Mouse (Mus musculus) CD4-positive, CD25-positive, alpha-beta regulatory T cell, adult 4 months (primary cell): Measurements from ENCODE around the gene Diaph3. TPM values are rescaled to one million over a fixed set of nuclear protein-coding genes. Genes with fewer than 3 reads are reported as not detected.
"Not testable (repeated sequence)": the region's sequence is repeated elsewhere in the genome, so short reads cannot be mapped to it uniquely, and the experiment has no call there.

Experiments used
- ATAC-seq: one replicate; pipeline ENCODE4 v1.8.0; 2017
- polyA plus RNA-seq, 2 experiments: library from polyadenylated mRNA; unstranded; fragments of 100-300 nt; shearing (Covaris generic); gene quantifications; one replicate each; pipeline ENCODE4 v1.2.1; 2017

The Diaph3 gene
- polyA plus RNA-seq: 1 to 10 TPM; 4.2 to 4.3 TPM

DNA sequence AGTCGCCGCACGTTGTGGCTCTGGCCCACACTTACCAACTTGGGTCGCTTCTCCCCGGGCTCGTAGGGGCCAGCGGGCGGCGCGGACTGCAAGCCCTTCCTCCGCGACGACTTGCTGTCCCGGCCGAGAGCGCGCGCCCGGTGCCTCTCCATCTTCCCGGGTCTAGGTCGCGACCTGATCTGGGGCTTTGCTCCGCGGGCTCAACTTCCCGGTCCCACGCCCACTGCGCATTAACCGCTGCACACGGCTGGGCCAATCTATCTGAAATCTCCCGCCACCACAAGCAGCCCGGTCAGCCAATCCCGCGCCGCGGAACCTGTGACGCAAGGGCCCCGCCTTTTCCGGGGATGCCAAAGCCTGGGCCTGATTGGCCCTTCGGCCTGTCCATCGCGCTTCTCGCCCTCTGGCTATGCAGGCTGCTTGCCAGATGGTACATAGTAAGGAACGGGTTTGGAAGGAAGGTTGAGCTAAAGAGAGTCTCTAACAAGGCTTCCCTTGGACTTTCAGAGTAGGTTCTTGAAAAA is at the start of gene Diaph3:
TSS of gene Diaph3 (minus strand) at position 273 of the 524 bp plus-strand sequence.
- peak; percentile 97 for ATAC-seq

DNA sequence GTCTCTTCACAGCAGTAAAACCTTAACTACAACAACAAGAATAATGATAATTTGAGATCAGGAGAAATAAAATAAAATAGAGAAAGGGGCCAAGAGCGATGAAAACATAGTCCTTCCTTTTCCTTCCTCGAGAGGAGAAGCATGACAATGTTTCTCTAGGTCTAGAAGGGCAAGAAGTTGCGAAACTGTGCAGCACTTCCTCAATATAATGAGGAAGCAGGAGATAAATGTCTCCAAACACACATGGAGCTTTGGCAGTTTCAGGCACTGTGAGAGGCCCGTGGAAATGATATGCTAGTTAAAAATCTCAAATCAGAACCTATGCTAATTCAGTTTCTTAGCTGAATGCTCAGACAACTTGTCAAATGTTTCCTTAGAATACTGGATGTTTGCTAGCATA is 49.6 kb upstream of the Diaph3 start:
- ATAC-seq: no peak

DNA sequence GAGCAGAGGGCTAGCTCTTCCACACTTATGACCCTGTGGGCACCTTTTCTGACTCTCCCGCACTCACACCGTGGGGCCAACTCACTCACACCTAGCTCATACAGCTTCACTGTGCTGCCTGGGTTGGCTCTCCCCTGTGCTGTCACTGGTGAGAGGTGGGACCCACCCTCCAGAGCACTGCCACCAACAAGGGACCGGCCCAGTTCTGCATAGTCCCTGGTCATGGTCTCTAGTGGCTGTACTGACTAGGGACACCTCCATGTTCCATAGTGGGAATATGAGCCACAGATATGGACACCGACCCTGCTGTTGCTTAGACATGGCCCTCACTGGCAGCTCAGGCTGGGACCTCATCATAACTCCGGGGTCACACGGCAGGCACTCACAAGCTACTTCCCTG is 30.5 kb upstream of the Diaph3 start:
- ATAC-seq: no peak

DNA sequence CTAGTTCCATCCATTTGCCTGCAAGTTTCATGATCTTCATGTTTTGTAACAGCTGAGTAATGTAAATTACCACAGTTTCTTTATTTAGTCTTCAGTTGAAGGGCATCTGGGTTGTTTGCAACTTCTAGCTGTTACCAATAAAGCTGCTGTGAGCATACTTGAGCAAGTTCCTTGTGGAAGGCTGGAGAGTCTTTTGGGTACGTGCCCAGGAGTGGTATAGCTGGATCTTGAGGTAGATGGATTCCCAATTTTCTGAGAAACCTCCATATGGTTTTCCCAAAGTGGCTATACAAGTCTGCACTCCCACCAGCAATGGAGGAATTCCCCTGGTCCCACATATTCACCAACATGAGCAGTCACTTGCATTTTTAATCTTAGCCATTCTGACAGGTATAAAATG is 28.1 kb upstream of the Diaph3 start:
- no peak for ATAC-seq

DNA sequence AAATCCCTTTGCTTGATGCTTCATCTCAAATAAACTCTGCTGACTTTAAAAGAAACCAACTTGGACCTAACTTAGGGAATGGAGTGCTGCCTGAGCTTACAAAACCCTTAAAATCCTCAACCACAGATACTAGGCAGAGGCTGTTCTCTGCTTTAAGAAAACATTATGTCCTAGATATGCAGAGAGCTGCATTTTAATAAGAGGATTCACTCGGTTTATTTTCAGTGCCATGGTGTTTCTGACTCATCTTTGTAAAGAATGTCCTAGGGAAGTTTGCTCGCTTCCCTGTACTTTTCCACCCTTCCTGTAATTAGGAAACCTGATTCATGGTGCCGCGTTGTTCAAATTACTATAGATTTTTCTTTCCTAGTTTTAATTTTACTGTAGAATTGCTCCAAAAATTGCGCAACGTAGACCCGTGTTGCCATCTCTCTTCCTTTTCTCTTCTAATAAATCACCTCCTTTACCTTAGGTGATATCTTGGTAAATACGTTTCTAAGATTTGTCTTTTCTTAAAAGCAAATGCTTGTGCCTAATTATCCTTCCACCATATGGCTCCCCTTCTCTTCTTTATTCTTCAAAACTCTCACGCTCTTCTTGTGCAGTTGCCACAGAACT is 14.7 kb upstream of the Diaph3 start:
- no peak for ATAC-seq

DNA sequence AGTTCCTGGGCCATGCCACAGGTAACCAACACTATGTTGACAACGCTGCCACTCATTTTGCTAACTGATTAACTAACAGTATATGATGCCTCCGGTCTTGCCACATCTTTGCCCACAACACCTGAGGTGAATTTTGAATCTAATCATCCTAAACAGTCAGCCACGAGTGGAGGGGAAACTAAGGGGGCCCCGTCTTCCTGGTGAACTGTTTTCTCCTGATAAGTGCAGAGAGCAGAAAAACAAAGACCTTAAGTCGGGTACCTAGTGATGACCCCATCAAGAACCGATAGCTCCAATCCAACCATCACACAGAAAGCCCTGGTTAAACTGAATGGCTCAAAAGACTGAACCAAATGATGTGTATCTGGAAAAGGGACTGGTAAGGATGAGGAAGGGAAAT is 8.6 kb upstream of the Diaph3 start:
- ATAC-seq: no peak

DNA sequence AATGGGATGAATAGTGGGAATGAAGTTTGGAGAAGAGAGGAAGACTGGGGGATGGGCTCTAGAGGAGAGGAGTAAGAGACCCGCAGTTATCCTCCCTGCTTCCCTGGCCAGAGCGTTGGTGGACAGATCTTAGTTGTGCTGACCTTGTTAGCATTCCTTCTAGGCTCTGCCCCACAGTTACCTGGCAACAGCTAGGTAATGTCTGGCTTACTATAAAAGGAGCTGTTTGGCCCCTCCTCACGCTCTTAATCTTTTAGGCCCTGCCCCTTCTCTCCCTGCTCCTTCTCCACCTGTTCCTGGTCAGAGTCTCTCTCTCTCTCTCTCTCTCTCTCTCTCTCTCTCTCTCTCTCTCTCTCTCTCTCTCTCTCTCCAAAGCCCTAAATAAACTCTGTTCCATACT is 5.7 kb upstream of the Diaph3 start:
- no peak for ATAC-seq

DNA sequence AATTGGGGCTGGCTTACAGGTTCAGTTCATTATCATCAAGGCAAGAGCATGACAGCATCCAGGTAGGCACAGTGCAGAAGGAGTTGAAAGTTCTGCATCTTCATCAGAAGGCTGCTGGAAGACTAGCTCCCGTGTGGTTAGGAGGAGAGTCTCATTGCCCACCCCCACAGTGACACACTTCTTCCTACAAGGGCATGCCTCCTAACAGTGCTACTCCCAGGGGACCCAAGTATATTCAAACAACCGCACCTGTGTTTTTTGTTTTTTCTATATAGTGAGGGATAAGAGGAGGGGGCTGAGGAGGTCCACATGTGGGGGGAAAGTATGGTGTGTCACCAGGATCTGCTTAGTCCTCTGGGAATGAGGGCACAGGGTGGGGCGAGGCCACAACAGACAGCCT is 4.3 kb upstream of the Diaph3 start:
- ATAC-seq: no peak

DNA sequence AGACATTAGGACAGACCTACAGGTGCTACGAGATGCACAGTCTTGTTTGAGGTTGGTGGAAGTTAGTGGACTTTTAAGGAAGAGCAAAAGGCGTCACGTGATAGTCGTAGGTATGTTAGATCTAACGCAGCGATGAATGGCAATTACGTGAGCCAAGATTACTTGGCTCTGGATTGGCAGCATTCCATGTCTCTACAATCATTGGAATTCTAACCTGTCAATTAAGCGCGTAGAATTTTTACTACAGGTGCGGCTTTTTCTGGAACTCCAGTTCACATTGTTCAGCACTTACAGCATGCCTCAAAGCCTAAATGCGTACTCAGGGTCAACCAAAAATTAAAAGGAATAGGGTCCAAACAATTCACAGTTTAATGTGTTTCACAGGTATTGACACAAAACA is 742 bp upstream of the Diaph3 start:
- ATAC-seq: no peak

DNA sequence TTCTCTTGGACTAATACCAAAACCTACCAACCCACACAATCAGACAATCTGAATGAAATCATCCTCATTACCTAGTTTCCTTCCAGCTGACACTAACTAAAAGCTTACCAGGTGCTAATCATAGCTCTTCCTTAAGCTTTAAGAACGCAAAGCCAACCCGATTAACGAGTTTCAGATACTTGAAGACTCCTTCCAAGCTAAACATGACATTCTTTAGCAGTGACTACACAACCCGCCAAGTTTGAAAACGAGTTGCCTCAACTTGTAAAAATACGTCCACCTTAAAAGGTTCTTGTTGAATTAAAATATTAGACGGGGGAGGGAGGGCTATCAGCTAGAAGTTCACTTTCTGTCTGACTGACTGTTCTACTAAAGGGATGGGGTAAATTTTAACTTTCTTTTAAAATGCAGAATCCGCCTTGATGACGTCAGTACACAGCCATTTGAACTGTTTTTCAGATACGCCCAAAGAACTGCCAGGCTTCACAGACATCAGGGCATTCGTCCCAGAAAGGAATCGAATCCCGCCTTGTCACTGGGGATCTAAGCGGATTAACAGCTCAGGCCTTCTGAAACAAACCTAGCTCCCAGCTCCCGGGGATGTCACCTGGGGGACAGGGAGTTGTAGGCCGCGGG is 590 bp downstream of the Diaph3 start:
- ATAC-seq: peak; percentile 35

DNA sequence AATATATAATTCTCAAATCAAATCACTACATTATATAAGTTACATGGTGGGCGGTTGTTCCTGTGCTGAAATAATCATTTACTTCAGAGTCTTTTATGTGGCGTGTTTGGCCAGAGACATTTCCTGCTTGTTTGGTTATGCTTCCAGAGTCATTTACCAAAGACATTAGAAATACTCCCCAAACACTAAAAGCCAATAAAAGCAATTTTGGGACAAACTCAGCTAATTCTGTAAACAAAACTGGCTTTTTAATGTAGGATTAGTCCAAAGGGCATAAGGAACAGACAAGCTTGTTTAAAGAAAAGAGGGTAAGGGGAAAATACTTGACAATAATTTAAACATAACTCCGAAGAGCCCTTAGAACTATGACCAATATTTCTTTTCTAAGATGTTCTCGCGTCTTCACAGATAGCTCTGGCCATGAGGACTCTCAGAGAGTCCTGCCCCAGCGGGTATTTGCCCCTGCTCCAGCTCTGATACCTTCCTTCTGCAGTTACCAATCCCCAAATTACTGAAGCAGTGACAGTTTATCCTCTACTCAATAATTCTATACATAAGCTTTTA is 14.9 kb downstream of the Diaph3 start:
- ATAC-seq: no peak

DNA sequence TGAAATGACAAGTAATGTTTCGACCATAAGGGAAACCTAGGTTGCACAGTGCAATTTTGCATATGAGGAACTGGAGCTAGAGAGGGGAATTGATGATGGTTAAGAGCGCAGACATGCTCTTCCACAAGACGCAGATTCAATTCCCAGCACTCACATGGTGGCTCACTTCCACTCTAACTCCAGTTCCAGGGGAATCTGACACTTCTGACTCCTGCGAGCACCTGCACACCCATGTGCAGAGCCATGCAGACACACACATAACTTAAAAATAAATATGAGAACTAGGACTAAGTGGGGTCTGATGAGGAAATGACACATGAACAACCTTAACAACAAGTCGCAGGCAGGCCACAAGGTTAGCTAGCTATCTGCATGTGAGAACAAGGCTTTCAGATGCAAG is 15.5 kb downstream of the Diaph3 start:
- ATAC-seq: no peak

DNA sequence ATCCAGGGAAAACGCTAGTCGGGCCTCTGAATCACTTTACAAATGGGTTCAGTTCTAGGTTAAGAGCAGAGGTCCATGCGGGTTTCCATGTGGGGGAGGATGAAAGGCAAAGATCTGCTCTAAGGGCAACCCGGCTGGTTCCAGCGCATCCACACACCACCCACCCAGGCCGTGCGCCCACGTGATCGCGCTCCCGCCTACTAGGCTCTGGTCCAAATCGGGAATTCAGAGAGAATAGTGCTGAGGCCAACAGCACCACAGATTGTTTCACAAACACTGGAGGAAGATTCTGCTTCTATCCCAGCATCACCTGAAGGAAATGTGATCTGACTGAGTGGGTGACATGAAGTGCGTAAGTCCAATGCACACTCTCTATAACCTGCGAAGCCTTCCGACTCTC is 17.9 kb downstream of the Diaph3 start:
- no peak for ATAC-seq

DNA sequence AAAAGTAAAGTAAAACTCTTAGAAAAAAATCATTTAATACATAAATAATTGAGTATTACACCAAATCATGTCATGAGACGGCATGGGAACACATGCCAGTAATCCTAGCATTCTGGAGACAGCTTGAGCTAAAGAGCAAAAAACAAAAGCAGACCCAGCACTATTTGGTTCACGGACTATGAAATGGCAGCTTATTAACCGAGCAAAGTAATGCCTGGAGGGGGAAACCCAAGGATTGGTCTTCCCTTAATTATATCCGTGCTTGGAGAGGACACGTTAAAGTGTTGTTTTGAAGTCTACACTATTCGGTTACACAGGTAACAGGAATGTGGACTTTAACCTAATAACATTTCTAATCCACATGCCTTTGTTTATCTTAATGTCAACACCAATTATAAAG is 19.2 kb downstream of the Diaph3 start:
- no peak for ATAC-seq

DNA sequence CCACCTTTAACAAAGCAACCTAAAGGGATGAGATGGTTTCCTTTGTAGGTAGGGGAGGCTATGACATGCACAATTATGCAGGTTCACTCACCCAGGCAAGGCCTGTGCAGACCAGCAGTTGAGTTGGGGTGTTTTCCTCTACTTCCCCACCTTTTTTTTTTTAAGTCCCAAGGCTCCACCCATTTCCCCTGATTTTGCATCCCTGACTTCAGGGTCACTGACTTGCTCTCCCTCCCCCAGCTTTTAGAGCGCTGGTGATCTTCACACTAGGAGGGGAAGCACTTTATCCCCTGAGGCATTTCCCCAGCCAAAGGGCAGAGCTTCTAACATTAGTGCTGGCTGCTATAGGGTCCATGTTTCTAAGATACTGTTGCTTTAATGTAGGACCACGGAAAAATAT is 30.4 kb downstream of the Diaph3 start:
- ATAC-seq: no peak

DNA sequence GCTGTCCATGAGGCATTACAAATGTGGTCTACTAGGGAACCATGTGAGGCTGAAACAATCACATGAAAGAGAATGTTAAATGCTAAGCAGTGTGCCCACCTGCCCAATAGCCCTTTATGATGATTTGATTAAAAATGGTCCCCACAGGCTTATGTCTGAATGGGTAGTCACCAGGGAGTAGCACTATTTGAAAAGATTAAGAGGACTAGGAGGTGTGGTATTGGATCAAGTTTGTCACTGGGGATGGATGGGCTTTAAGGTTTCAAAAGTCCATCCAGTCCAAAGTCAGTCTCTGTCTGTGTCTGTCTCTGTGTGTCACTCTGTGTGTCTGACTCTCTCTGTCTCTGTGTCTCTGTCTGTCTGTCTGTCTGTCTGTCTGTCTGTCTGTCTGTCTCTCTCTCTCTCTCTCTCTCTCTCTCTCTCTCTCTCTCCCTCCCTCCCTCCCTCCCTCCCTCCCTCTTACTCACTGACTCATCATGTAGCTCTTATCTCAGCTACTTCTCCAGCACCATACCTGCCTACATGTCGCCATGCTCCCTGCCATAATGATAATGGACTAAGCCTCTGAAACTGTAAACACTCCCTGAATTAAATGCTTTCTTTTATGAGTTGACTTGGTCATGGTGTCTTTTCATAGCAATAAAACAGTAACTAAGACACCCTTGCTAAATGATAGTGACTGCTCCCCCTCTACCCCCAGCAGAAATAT is 41.5 kb downstream of the Diaph3 start:
- ATAC-seq: no peak

DNA sequence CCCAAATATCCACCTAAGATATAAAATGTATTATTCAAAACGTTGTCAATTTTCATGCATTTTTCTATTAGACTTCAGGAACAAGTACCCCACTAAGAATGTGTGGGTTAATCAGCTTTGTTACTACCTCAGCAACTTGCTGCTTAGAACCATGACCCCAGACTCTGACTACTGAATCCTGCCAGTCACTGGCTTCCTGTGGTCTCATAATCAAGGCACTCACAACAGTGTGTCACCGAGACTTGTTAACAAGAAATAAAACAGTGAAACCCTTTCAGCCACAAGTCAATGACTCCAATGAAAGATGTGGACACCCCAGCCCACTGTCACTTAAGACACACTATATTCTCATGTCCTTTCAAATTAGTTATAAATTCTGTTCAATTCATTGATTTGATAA is 42.9 kb downstream of the Diaph3 start:
- no peak for ATAC-seq

DNA sequence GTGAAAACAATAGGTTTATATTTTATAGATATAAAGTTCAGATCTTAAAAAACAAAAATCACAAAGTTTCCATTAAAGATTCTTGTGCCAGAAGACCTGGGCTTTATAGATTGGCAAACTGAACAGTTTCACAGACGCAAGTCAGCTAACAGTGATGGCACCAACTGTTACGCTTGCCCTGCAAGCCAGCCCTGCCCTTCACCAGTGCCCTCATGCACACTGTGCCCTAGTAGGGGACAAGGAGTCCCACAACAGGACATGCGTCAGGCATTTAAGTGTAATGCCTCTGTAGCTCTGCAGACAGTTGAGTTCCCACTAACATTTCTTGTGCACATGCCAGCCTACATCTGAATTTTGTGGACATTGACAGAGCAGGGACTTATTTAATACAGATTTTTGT is 49.5 kb downstream of the Diaph3 start:
- ATAC-seq: no peak

DNA sequence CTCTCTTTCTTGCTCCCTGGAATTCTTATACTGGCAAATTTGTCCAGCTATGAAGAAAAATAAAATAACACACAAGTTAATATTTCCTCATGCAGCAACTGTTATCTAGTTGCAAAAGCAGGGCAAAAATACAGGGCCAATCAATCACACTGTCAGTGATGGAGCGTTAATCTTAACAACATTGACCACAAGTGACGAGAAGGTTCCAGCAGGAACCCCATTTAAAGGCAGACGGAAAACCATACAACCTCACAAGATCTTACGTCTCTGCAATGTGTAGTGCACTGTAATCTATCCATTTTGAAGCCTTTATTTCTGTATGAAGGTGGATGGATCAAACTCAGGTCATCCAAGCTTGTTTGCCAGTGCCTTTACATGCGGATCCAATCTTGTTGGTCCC is 49.9 kb downstream of the Diaph3 start:
- no peak for ATAC-seq

DNA sequence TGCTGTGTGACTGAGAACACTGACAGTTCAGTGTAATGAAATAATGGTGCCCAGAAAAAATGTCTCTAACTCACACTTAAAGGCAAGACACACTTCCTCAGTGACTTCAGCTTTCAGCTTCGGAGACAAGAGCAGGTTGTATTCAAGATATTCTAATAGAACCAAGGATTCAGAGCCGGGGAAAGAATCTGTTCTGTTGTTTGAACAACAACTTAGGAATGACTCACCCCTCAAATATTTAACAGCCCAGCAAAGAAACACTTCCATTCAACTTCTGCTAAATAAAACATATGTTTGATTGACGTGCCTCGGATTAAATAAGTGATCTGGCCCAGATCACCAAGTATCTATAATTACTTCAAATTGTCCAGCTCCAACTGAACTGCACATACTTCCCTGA is 52.1 kb downstream of the Diaph3 start:
- ATAC-seq: no peak

DNA sequence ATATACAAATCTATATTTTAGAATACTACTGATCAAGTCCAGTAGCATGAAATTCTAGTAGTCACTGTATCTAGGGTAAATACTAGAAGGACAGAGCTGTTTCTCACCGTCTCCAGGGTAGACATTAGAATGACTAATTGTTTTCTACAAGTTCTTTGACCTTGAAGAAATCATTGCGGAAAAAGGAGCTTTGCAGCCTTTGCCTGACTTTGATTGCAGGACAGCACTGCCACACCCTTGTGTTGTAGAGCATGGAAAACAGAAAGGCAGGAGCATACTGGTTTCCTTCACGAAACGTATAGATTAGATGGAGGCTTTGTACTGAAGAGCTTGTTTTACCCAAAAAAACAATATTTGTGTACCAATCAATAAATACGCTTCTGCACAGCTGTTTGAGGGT is 52.6 kb downstream of the Diaph3 start:
- no peak for ATAC-seq

DNA sequence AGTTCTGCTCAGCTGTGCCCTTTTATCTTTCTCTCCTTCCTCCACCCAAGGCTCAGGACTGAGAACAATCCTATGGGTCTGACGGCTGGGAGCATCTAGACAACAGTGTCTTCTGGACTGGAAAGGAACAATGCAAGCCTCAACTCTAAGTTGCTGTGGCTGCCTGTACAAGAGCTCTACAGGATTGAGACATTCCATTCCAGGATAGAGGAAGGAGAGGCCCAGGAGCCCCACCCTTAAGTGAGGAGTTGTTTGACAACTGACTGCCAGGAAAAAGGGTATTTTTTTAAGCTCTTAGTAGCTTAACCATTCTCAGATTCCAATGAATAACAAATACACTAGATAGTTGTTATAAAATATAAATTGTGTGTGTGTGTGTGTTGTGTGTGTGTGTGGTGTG is 53.0 kb downstream of the Diaph3 start:
- peak; percentile 43 for ATAC-seq

DNA sequence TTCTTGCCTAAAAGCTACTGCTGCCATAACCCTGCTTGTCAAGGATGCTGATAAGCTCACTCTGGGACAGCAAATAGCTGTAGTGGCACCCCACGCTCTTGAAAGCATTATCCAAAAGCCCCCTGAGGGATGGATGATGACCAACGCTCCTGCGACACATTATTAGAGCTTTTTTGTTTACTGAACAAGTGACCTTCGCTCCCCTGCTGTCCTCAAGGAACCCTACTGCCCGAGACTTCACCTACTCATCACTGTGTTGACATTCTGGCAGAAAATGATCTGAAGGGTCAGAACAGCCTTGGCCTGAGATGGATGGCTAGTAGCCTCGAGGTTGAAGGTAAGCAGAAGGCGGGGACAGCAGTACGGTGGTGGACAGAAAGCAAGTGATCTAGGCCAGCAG is 56.1 kb downstream of the Diaph3 start:
- not testable (repeated sequence) for ATAC-seq

DNA sequence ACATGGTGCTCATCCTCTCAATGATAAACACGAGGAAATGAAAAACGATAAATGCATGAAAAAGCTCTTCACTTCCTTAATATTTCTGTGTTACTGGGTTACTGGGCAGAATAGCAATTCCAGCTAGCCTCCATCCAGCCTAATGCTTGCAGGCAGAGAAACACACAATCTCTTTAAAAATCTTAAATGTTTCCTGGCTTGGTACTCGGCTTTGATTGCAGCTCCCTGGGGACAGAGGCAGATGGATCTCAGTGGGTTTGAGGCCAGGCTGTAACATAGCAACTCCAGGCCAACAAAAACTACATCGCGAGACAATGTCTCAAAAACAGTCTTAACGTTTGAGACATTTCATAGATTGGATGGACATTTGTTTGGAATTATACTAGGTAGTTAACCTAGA is 57.1 kb downstream of the Diaph3 start:
- no peak for ATAC-seq
